Mouse (Mus musculus): ENCODE data around the gene Ankrd13a. TPM values are rescaled to one million over a fixed set of nuclear protein-coding genes. Genes with fewer than 3 reads are reported as not detected.

The Ankrd13a gene
- polyA plus RNA-seq, 1 experiment from 2014 or later: 61.8 TPM

DNA sequence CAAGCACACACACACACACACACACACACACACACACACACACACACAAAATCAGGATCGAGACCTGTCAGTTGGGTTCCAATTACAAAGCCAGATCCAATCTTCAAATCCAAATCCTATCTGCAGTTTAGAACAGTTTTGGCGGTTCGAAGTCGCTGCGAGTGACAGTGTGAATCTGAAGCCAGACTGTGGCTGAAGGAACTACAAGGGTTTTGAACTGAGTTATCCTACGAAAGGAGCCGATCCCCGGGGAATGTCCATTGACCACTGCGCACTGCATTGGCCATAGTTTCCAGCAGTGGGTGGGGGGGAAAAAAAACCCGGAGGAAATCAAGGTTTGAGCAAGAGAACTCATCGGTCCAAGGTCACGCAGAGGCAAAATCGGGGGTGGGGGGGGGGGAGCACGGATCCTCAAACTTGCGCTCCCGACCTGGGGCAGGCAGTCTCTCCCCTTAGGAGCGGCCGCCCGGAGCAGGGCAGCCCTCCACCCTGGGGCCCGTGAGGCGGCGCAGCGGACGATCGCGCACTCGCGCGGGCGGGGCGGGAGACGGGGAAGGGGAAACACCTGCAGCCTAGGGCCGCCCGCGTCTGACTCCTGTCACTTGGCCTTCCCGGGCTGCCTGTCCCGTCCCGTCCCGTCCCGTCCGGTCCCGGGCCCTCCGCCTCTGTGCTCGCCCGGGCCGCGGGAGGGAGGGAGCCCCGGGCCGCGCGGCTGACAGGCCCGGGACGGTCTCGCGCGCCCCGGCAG, 1.8 kb upstream of the Ankrd13a start:
- no peaks in the 10 kb centered on the region for H3K27me3 ChIP-seq (ENCODE audit: control insufficient read depth, insufficient read depth, low read length)
- H3K9ac ChIP-seq (ENCODE audit: low read length): peak overlapping the region; percentile 86
- peak overlapping the region; percentile 78 for H3K4me2 ChIP-seq (ENCODE audit: low read depth, low read length, severe bottlenecking)
- peak overlapping the region; percentile 98 for H3K4me3 ChIP-seq (ENCODE audit: low read depth, low read length)
- H3K4me1 ChIP-seq (replicated peaks; ENCODE audit: control insufficient read depth, insufficient read depth, low read length): peaks cover 11% of the 10 kb centered on the region
- peak; percentile 77 for DNase-seq (ENCODE audit: low spot score)
- H3K27ac ChIP-seq (ENCODE audit: low read depth, low read length): 0 out of 2 replicates have a peak overlapping the region, but pooled peaks have one; percentile 53
- ATAC-seq (replicated peaks; ENCODE audit: low FRiP score): peak; percentile 61
- H3K36me3 ChIP-seq (ENCODE audit: control insufficient read depth, insufficient read depth, low read length): no peaks in the 10 kb centered on the region
- 2% methylated on average over 28 of the region's 57 CpGs for WGBS
- no peaks in the 10 kb centered on the region for H3K9me3 ChIP-seq (ENCODE audit: control insufficient read depth, low read length)

DNA sequence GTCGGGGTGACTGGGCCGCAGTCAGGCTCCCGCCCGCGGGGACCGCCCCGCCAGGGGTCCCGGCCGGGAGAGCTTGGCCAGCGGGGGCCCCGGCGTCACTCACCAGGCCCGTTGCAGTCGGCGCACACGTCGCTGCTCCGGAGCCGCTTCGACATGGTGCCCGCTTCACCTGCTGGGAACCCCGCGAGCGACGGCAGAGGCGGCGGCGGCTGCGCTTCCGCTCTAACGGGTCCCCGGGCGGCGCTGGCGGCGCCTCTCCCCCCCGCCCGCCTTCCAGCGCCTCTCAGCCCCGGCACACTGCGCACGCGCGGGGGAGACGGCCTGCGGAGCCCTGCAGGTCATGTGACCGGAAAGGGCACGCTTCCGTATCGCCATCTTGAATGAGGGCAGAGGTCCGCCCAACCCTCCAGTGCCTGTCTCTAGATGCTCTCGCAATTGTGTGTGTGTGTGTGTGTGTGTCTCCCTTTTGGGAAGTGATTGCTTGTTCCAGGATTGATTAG, 1.2 kb upstream of the Ankrd13a start:
- Histone ChIP-seq H3K27me3 (ENCODE audit: control insufficient read depth, insufficient read depth, low read length) (no peaks in the 10 kb centered on the region), H3K4me1 (replicated peaks; ENCODE audit: control insufficient read depth, insufficient read depth, low read length) (peaks cover 11% of the 10 kb centered on the region), H3K36me3 (ENCODE audit: control insufficient read depth, insufficient read depth, low read length) (no peaks in the 10 kb centered on the region), H3K4me3 (ENCODE audit: low read depth, low read length) (peak overlapping the region; percentile 98), H3K9ac (ENCODE audit: low read length) (peak overlapping the region; percentile 86), H3K27ac (ENCODE audit: low read depth, low read length) (0 out of 2 replicates have a peak overlapping the region, but pooled peaks have one; percentile 53), H3K4me2 (ENCODE audit: low read depth, low read length, severe bottlenecking) (peak overlapping the region; percentile 78), H3K9me3 (ENCODE audit: control insufficient read depth, low read length) (no peaks in the 10 kb centered on the region)
- WGBS: under 1% methylated on average over 41 of the region's 52 CpGs
- ATAC-seq (replicated peaks; ENCODE audit: low FRiP score) (peak; percentile 88), DNase-seq (ENCODE audit: low spot score) (peak; percentile 97)

DNA sequence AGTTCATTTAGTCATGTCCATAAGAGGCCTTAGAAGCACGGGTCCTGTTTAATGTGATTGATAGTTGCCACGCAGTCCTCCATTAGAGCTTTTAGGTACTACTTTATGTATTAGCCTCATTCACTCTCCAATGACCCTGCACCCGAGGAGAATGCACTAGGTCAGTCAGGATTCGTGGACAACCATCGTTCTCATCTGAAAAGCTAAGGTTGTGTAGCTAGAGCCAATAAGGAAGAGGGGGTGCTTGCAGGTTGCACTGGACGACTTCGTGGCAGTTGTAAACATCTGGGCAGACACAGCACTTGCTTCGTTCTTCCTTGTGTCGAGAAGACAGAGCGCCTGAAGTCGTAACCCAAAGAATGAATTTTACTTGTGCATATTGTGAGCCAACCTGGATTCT, 697 bp upstream of the Ankrd13a start:
- Histone ChIP-seq H3K27me3 (ENCODE audit: control insufficient read depth, insufficient read depth, low read length) (no peaks in the 10 kb centered on the region), H3K9ac (ENCODE audit: low read length) (peak overlapping the region; percentile 79), H3K36me3 (ENCODE audit: control insufficient read depth, insufficient read depth, low read length) (no peaks in the 10 kb centered on the region), H3K4me3 (ENCODE audit: low read depth, low read length) (peak overlapping the region; percentile 98), H3K9me3 (ENCODE audit: control insufficient read depth, low read length) (no peaks in the 10 kb centered on the region), H3K27ac (ENCODE audit: low read depth, low read length) (0 out of 2 replicates have a peak overlapping the region, but pooled peaks have one; percentile 73), H3K4me1 (replicated peaks; ENCODE audit: control insufficient read depth, insufficient read depth, low read length) (peaks cover 11% of the 10 kb centered on the region), H3K4me2 (ENCODE audit: low read depth, low read length, severe bottlenecking) (peak overlapping the region; percentile 78)
- no peak for DNase-seq (ENCODE audit: low spot score)
- 3% methylated on average over 11 of the region's 11 CpGs for WGBS
- ATAC-seq (replicated peaks; ENCODE audit: low FRiP score): no peak

DNA sequence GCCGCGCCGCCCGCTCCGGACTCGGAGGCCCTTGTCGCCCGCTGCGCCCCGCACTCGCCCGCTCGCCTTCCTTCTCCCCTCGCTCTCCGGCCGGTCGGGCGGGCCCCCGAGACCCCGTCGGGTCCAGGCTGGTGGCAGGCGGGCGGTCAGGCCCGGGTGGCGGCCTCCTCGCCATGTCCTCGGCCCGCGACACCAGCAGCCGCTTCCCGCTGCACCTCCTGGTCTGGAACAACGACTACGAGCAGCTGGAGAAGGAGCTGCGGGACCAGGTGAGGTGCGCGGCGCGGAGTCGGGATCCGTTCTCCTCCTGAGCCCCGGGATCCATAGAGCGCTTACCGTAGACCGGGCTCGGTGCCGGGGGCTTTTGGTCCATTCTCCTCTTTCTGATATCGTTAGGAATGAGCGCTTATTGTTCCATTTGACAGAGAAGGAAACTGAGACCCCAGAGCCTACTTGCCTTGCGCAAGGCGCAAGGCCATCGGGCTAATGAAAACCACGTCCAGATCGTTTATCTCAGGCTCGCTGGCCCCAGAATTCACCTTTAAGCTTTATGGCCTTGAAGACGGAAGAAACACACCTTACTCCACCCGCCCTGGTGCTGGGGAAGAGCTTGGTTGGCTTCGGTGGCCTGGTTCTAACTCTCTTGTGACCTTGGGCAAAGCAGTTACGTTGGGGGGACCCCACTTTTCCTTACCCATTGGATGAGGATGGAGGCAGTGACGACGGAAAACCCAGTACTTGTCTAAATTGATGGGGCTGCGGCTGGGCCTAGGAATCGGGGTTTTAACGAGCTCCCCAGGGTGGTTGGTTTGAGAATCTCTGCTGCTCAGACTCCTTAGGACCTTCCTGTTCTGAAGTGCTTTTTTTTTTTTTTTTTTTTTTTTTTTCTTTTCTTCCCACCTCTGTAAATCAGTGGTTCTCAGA, 841 bp downstream of the Ankrd13a start, which contains the start of gene Git2:
Gene Git2, minus strand, starts transcription at position 462 of the 924 bp plus-strand sequence.
- H3K36me3 ChIP-seq (ENCODE audit: control insufficient read depth, insufficient read depth, low read length): no peaks in the 10 kb centered on the region
- peak within 1 kb of the TSS; percentile 78 for H3K4me2 ChIP-seq (ENCODE audit: low read depth, low read length, severe bottlenecking)
- H3K9ac ChIP-seq (ENCODE audit: low read length): peak within 1 kb of the TSS; percentile 79
- DNase-seq (ENCODE audit: low spot score) (no peak), ATAC-seq (replicated peaks; ENCODE audit: low FRiP score) (no peak)
- WGBS: under 1% methylated on average over 42 of the region's 63 CpGs
- H3K9me3 ChIP-seq (ENCODE audit: control insufficient read depth, low read length): no peaks in the 10 kb centered on the region
- H3K4me3 ChIP-seq (ENCODE audit: low read depth, low read length): peak within 1 kb of the TSS; percentile 98
- peaks cover 11% of the 10 kb centered on the region for H3K4me1 ChIP-seq (replicated peaks; ENCODE audit: control insufficient read depth, insufficient read depth, low read length)
- no peaks in the 10 kb centered on the region for H3K27me3 ChIP-seq (ENCODE audit: control insufficient read depth, insufficient read depth, low read length)
- H3K27ac ChIP-seq (ENCODE audit: low read depth, low read length): peak within 1 kb of the TSS; percentile 73

DNA sequence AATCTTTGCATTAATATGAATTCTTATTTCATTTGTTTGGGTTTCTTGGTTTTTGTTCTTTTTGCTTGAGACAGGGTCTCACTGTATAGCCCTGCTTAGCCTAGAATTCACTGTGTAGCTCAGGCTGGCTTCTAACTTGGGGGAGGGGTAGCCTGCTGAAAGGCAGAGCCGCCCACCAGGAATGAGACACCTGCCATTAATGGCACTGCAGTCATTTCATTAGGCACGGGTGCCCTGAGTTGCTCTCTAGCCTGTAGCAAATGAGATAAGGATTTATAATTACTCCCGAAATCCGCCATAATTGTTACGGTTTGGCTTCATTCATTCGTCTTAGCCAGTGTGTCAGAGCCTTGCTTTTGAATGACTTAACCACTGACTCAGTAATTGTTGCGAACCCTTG, 1.7 kb downstream of the Ankrd13a start:
- no peak overlapping the region for H3K9ac ChIP-seq (ENCODE audit: low read length)
- 68% methylated on average over 7 of the region's 7 CpGs for WGBS
- H3K4me2 ChIP-seq (ENCODE audit: low read depth, low read length, severe bottlenecking): peak overlapping the region; percentile 78

DNA sequence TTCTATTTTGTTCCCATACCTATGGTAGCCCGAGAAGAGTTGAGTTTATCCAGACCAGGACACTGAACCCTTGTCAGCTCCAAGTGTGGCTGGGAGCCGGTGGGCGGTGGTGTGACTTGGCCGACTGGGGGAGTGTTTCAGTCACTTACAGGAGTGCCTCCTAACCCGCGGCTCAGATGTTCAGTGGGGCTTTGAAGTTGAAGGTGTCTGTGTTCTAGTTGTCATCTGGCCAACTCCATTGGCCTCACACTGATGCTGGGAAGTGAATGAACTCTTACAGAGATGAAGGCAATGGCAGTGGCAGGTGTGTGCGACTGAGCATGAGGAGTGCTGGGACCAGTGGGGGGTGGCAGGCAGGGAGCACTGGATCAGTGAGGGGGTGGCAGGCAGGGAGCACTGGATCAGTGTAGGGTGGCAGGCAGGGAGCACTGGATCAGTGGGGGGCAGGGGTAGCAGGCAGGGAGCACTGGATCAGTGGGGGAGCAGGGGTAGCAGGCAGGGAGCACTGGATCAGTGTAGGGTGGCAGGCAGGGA, 5.5 kb downstream of the Ankrd13a start:
- H3K9me3 ChIP-seq (ENCODE audit: control insufficient read depth, low read length): no peaks in the 10 kb centered on the region
- DNase-seq (ENCODE audit: low spot score) (no peak), ATAC-seq (replicated peaks; ENCODE audit: low FRiP score) (no peak)
- no peak overlapping the region for H3K9ac ChIP-seq (ENCODE audit: low read length)
- no peak overlapping the region for H3K4me2 ChIP-seq (ENCODE audit: low read depth, low read length, severe bottlenecking)
- H3K4me3 ChIP-seq (ENCODE audit: low read depth, low read length): no peak overlapping the region
- H3K27ac ChIP-seq (ENCODE audit: low read depth, low read length): no peak overlapping the region
- WGBS: 80% methylated on average over 7 of the region's 7 CpGs
- H3K27me3 ChIP-seq (ENCODE audit: control insufficient read depth, insufficient read depth, low read length): no peaks in the 10 kb centered on the region
- peaks cover 7% of the 10 kb centered on the region for H3K4me1 ChIP-seq (replicated peaks; ENCODE audit: control insufficient read depth, insufficient read depth, low read length)
- no peaks in the 10 kb centered on the region for H3K36me3 ChIP-seq (ENCODE audit: control insufficient read depth, insufficient read depth, low read length)

More for the DNA sequence above, 1.7 kb downstream of the Ankrd13a start:
- H3K36me3 ChIP-seq (ENCODE audit: control insufficient read depth, insufficient read depth, low read length): no peaks in the 10 kb centered on the region
- H3K4me3 ChIP-seq (ENCODE audit: low read depth, low read length): peak overlapping the region; percentile 98
- H3K27me3 ChIP-seq (ENCODE audit: control insufficient read depth, insufficient read depth, low read length): no peaks in the 10 kb centered on the region
- ATAC-seq (replicated peaks; ENCODE audit: low FRiP score): no peak
- DNase-seq (ENCODE audit: low spot score): no peak
- peaks cover 11% of the 10 kb centered on the region for H3K4me1 ChIP-seq (replicated peaks; ENCODE audit: control insufficient read depth, insufficient read depth, low read length)
- H3K9me3 ChIP-seq (ENCODE audit: control insufficient read depth, low read length): no peaks in the 10 kb centered on the region
- H3K27ac ChIP-seq (ENCODE audit: low read depth, low read length): no peak overlapping the region

DNA sequence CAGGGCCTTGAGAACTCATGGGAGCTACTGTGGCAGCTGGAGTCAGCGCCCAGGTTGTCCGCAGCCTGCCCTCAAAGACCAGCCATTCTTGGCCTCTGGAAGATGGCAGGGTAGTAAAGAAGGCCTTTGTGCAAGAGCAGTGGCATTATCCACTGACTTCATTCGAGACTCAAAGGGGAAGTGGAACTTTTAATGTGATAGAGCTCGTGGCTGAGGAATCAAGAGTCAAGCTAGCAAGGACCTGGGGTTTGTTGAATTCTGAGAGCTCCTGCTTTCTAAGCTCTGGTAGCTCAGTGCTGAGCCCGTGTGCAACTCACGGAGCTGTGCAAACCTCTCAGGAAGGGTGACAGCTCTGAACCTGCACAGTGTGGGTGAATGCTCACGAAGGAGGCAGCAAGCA, 6.4 kb downstream of the Ankrd13a start:
- Histone ChIP-seq H3K27me3 (ENCODE audit: control insufficient read depth, insufficient read depth, low read length) (no peaks in the 10 kb centered on the region), H3K9me3 (ENCODE audit: control insufficient read depth, low read length) (no peaks in the 10 kb centered on the region), H3K4me2 (ENCODE audit: low read depth, low read length, severe bottlenecking) (no peak overlapping the region), H3K4me1 (replicated peaks; ENCODE audit: control insufficient read depth, insufficient read depth, low read length) (peaks cover 6% of the 10 kb centered on the region), H3K27ac (ENCODE audit: low read depth, low read length) (no peak overlapping the region; the same call in 1 of the 2 replicates), H3K36me3 (ENCODE audit: control insufficient read depth, insufficient read depth, low read length) (no peaks in the 10 kb centered on the region), H3K4me3 (ENCODE audit: low read depth, low read length) (no peak overlapping the region), H3K9ac (ENCODE audit: low read length) (no peak overlapping the region)
- DNase-seq (ENCODE audit: low spot score): no peak
- no peak for ATAC-seq (replicated peaks; ENCODE audit: low FRiP score)
- WGBS: 87% methylated on average over 7 of the region's 7 CpGs

DNA sequence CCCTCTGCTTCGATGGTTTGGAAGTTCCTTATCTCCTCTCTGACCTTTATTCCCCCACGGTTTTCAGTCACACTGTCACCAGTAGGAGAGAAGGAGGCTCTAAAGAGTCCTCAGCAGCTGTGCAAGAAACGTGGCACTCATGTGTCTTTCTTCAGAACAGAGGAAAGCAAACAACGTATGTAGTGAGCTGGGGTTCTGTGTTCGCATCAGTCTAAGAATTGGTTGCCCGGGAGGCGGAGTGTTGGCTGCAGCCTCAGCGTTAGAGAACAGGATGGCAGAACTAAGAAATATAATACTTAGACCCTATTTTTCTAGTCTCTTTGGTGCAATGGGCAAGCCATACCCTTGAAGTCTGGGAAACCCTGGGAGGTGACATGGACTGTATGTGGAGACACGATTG, 8.5 kb downstream of the Ankrd13a start:
- no peaks in the 10 kb centered on the region for H3K27me3 ChIP-seq (ENCODE audit: control insufficient read depth, insufficient read depth, low read length)
- no peak overlapping the region for H3K4me3 ChIP-seq (ENCODE audit: low read depth, low read length)
- no peaks in the 10 kb centered on the region for H3K36me3 ChIP-seq (ENCODE audit: control insufficient read depth, insufficient read depth, low read length)
- no peak overlapping the region for H3K9ac ChIP-seq (ENCODE audit: low read length)
- WGBS: 92% methylated on average over 9 of the region's 9 CpGs
- no peaks in the 10 kb centered on the region for H3K4me1 ChIP-seq (replicated peaks; ENCODE audit: control insufficient read depth, insufficient read depth, low read length)
- no peaks in the 10 kb centered on the region for H3K9me3 ChIP-seq (ENCODE audit: control insufficient read depth, low read length)
- ATAC-seq (replicated peaks; ENCODE audit: low FRiP score) (no peak), DNase-seq (ENCODE audit: low spot score) (no peak)
- H3K27ac ChIP-seq (ENCODE audit: low read depth, low read length): no peak overlapping the region
- no peak overlapping the region for H3K4me2 ChIP-seq (ENCODE audit: low read depth, low read length, severe bottlenecking)
